Mouse (Mus musculus): Measurements from ENCODE around the gene Ddx20. TPM values are rescaled to one million over a fixed set of nuclear protein-coding genes. Genes with fewer than 3 reads are reported as not detected.

Ddx20 gene
- total and polyA plus RNA-seq, 3 experiments, result 31.6 to 66.8 (median 37.3) TPM

DNA sequence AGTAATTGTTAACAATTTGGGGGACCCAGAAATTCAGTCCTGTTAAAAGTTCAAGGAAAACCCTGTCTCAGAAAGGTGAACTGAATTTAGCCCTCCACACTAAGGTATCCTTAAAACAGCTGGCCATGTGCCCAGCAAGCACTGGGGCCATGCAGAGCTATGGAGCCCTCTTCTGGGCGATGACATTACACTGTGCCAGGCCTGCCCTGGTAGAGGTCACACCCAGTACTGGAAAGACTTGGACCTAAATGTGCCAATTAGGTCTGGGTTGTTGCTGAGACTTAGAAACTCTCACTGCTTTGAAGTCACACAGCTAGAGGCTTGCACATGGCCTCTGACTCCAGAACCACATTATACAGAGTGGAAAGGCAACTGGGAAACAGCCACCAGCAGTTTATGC is 45.2 kb downstream of the Ddx20 start:
- Histone ChIP-seq H3K9ac (ENCODE audit: control insufficient read depth, low read depth, low read length, poor library complexity, severe bottlenecking) (no peak overlapping the region), H3K79me2 (ENCODE audit: control insufficient read depth, insufficient read depth, low read length, poor library complexity) (no peaks in the 10 kb centered on the region)
- TF ChIP-seq CTCF (IDR thresholded peaks at IDR 0.05 in 2 of 3, conservative IDR thresholded peaks at IDR 0.05 in 1 of 3; ENCODE audit: control insufficient read depth in 1 of 3, insufficient read depth in 1 of 3, low read depth in 2 of 3, low read length in 3 of 3, poor library complexity in 1 of 3, severe bottlenecking in 1 of 3) (peak in 2 of 3 experiments; percentile 6; a peak in 1 of 6 replicates), MAZ (IDR thresholded peaks at IDR 0.05; ENCODE audit: low read depth, low read length) (no peak), MEF2A (IDR thresholded peaks at IDR 0.05; ENCODE audit: extremely low read depth, insufficient replicate concordance, low read depth, low read length, poor library complexity, severe bottlenecking) (no peak)

GRCm38 (mm10) chr3:105633021-105633420 is 54.4 kb downstream of the Ddx20 start:
- TF ChIP-seq USF2 (IDR thresholded peaks at IDR 0.05; ENCODE audit: borderline replicate concordance in 1 of 2, insufficient read depth in 1 of 2, low read depth in 1 of 2, low read length in 2 of 2) (no peak), KAT2A (conservative IDR thresholded peaks at IDR 0.05; ENCODE audit: low read depth, low read length) (no peak), NRF1 (IDR thresholded peaks at IDR 0.05; ENCODE audit: insufficient read depth, low read depth, low read length, poor library complexity, severe bottlenecking) (no peak), MXI1 (IDR thresholded peaks at IDR 0.05; ENCODE audit: low read depth, low read length) (no peak), ZMIZ1 (IDR thresholded peaks at IDR 0.05; ENCODE audit: low read depth, low read length) (no peak), ETS1 (IDR thresholded peaks at IDR 0.05; ENCODE audit: low read depth, low read length) (no peak), UBTF (IDR thresholded peaks at IDR 0.05; ENCODE audit: borderline replicate concordance, insufficient read depth, low read depth, low read length) (no peak), CHD2 (IDR thresholded peaks at IDR 0.05; ENCODE audit: low read length) (no peak), MYC (IDR thresholded peaks at IDR 0.05; ENCODE audit: low read depth, low read length) (no peak), MYB (IDR thresholded peaks at IDR 0.05; ENCODE audit: low read depth, low read length) (no peak), HCFC1 (IDR thresholded peaks at IDR 0.05; ENCODE audit: low read depth, low read length) (no peak), POLR2A (IDR thresholded peaks at IDR 0.05; ENCODE audit: control insufficient read depth in 1 of 2, insufficient read depth in 1 of 2, low read depth in 1 of 2, low read length in 2 of 2, poor library complexity in 1 of 2) (no peak)
- Histone ChIP-seq H3K27me3 (ENCODE audit: control insufficient read depth in 1 of 2, insufficient read depth in 2 of 2, low read length in 2 of 2) (no peaks in the 10 kb centered on the region; a peak in 2 of 4 replicates), H3K36me3 (ENCODE audit: control insufficient read depth in 1 of 2, insufficient read depth in 2 of 2, low read length in 2 of 2) (no peaks in the 10 kb centered on the region), H3K79me2 (ENCODE audit: control insufficient read depth, insufficient read depth, low read length, poor library complexity) (no peaks in the 10 kb centered on the region), H3K9ac (ENCODE audit: control insufficient read depth, low read depth, low read length, poor library complexity, severe bottlenecking) (no peak overlapping the region), H3K27ac (ENCODE audit: control insufficient read depth, low read depth, low read length) (no peak overlapping the region), H3K4me1 (ENCODE audit: control insufficient read depth in 1 of 2, insufficient read depth in 2 of 2, low read length in 2 of 2) (no peaks in the 10 kb centered on the region), H3K4me3 (ENCODE audit: control insufficient read depth in 1 of 2, insufficient read depth in 1 of 2, low read depth in 2 of 2, low read length in 2 of 2) (no peak overlapping the region), H3K9me3 (replicated peaks; ENCODE audit: insufficient read depth, low read length) (no peaks in the 10 kb centered on the region)
- no peak for DNase-seq (ENCODE audit: low read depth, low spot score)

More for the DNA sequence above, 45.2 kb downstream of the Ddx20 start:
- no peaks in the 10 kb centered on the region for H3K9me3 ChIP-seq (replicated peaks; ENCODE audit: insufficient read depth, low read length)
- DNase-seq (ENCODE audit: low read depth, low spot score), result no peak
- H3K36me3 ChIP-seq (ENCODE audit: control insufficient read depth in 1 of 2, insufficient read depth in 2 of 2, low read length in 2 of 2), result no peaks in the 10 kb centered on the region
- no peaks in the 10 kb centered on the region; a peak in 2 of 4 replicates for H3K27me3 ChIP-seq (ENCODE audit: control insufficient read depth in 1 of 2, insufficient read depth in 2 of 2, low read length in 2 of 2)
- H3K27ac ChIP-seq (ENCODE audit: control insufficient read depth, low read depth, low read length), result no peak overlapping the region
- no peak overlapping the region for H3K4me3 ChIP-seq (ENCODE audit: control insufficient read depth in 1 of 2, insufficient read depth in 1 of 2, low read depth in 2 of 2, low read length in 2 of 2)
- no peaks in the 10 kb centered on the region for H3K4me1 ChIP-seq (ENCODE audit: control insufficient read depth in 1 of 2, insufficient read depth in 2 of 2, low read length in 2 of 2)

Measured in MEL (cell line).